Mouse (Mus musculus) CH12.LX (cell line): ENCODE measurements around the gene Gm49320. TPM values are rescaled to one million over a fixed set of nuclear protein-coding genes. Genes with fewer than 3 reads are reported as not detected.

Source experiments
- DNase-seq: peaks from one replicate; pipeline ENCODE4 v3.0.0-alpha.2; 2013; ENCODE audit errors: extremely low read depth
- H3K27ac ChIP-seq: 2 replicates; pipeline ENCODE4 v1.5.1; 2012; ENCODE audit warnings: low read depth, mild to moderate bottlenecking, control low read depth, moderate library complexity; ENCODE audit not compliant: insufficient read depth
- H3K27me3 ChIP-seq: replicated peaks from 2 replicates; pipeline ENCODE3; 2012; ENCODE audit warnings: inconsistent platforms
- H3K36me3 ChIP-seq, 2 experiments: replicated peaks in 1 of 2; 2 replicates each; pipeline versions ENCODE3 to v1.6.1; 2012; ENCODE audit warnings: inconsistent platforms in 1 of 2, low read length in 1 of 2, mild to moderate bottlenecking in 1 of 2, mixed read lengths in 1 of 2, moderate library complexity in 1 of 2; ENCODE audit not compliant: control insufficient read depth in 1 of 2, insufficient read depth in 1 of 2
- H3K4me1 ChIP-seq, 2 experiments: 2 replicates each; pipeline ENCODE4 v1.6.1; 2012; ENCODE audit warnings: inconsistent platforms in 1 of 2, moderate library complexity in 1 of 2; ENCODE audit not compliant: insufficient read depth in 2 of 2, control insufficient read depth in 1 of 2
- H3K4me2 ChIP-seq: 2 replicates; pipeline ENCODE4 v1.6.1; 2012; ENCODE audit warnings: low read depth, mild to moderate bottlenecking, control low read depth; ENCODE audit not compliant: poor library complexity, insufficient read depth, severe bottlenecking
- H3K4me3 ChIP-seq, 3 experiments: fragments of 150-350 bp in 1 of 3; sonication (generic) in 1 of 3; replicated peaks in 1 of 3; 2 replicates each; pipeline versions ENCODE3 to v1.5.1; 2011 to 2012; ENCODE audit warnings: low read depth in 2 of 3, low read length in 2 of 3, mild to moderate bottlenecking in 2 of 3, moderate library complexity in 2 of 3, control low read depth in 1 of 3, improper control_type of control experiment in 1 of 3, inconsistent platforms in 1 of 3, mixed read lengths in 1 of 3; ENCODE audit not compliant: poor library complexity in 1 of 3
- H3K79me2 ChIP-seq: replicated peaks from 2 replicates; pipeline ENCODE4 v1.6.1; 2012; ENCODE audit warnings: mild to moderate bottlenecking, moderate library complexity; ENCODE audit not compliant: control insufficient read depth, poor library complexity, insufficient read depth, severe bottlenecking; ENCODE audit errors: extremely low read depth
- H3K9ac ChIP-seq: 2 replicates; pipeline ENCODE4 v1.6.1; 2012; ENCODE audit warnings: low read depth, mild to moderate bottlenecking, control low read depth, moderate library complexity; ENCODE audit not compliant: insufficient read depth
- H3K9me3 ChIP-seq: replicated peaks from 2 replicates; pipeline ENCODE3; 2012; ENCODE audit warnings: low read length, inconsistent platforms, mixed read lengths
- CHD2 ChIP-seq: IDR thresholded peaks from 2 replicates; pipeline ENCODE4 v1.6.1; 2011; ENCODE audit warnings: low read length, improper control_type of control experiment
- ELF1 ChIP-seq: IDR thresholded peaks from 2 replicates; pipeline ENCODE4 v1.6.1; 2014; ENCODE audit warnings: low read depth, mild to moderate bottlenecking, inconsistent platforms, low read length, improper control_type of control experiment
- EP300 ChIP-seq: IDR thresholded peaks from 2 replicates; pipeline ENCODE4 v1.6.1; 2011; ENCODE audit warnings: low read length, improper control_type of control experiment
- JUN ChIP-seq: IDR thresholded peaks from 2 replicates; pipeline ENCODE4 v1.6.1; 2011; ENCODE audit warnings: low read depth, mild to moderate bottlenecking, low read length, improper control_type of control experiment, moderate library complexity; ENCODE audit not compliant: insufficient read depth
- JUND ChIP-seq: conservative IDR thresholded peaks from 2 replicates; pipeline ENCODE4 v1.6.1; 2011; ENCODE audit warnings: low read depth, low read length, improper control_type of control experiment
- KAT2A ChIP-seq: IDR thresholded peaks from 2 replicates; pipeline ENCODE4 v1.6.1; 2012; ENCODE audit warnings: low read length, improper control_type of control experiment, inconsistent platforms; ENCODE audit not compliant: insufficient replicate concordance
- MAFK ChIP-seq: IDR thresholded peaks from 2 replicates; pipeline ENCODE4 v1.6.1; 2011; ENCODE audit warnings: low read length, improper control_type of control experiment; ENCODE audit not compliant: insufficient replicate concordance
- MAX ChIP-seq: IDR thresholded peaks from 2 replicates; pipeline ENCODE4 v1.6.1; 2011; ENCODE audit warnings: low read length, improper control_type of control experiment
- MEF2A ChIP-seq: IDR thresholded peaks from 2 replicates; pipeline ENCODE4 v1.6.1; 2014; ENCODE audit warnings: low read depth, mild to moderate bottlenecking, inconsistent platforms, low read length, improper control_type of control experiment, borderline replicate concordance
- MXI1 ChIP-seq: IDR thresholded peaks from 2 replicates; pipeline ENCODE4 v1.6.1; 2011; ENCODE audit warnings: mild to moderate bottlenecking, low read depth, low read length, improper control_type of control experiment
- MYC ChIP-seq: IDR thresholded peaks from 2 replicates; pipeline ENCODE4 v1.6.1; 2011; ENCODE audit warnings: low read depth, mild to moderate bottlenecking, improper control_type of control experiment, low read length
- PAX5 ChIP-seq: IDR thresholded peaks from 2 replicates; pipeline ENCODE4 v1.6.1; 2012; ENCODE audit warnings: low read length, inconsistent platforms, mixed read lengths
- POLR2A ChIP-seq: IDR thresholded peaks from 2 replicates; pipeline ENCODE4 v1.6.1; 2011; ENCODE audit warnings: low read depth, mild to moderate bottlenecking, improper control_type of control experiment, low read length
- RAD21 ChIP-seq: IDR thresholded peaks from 2 replicates; pipeline ENCODE4 v1.6.1; 2011; ENCODE audit warnings: low read depth, mild to moderate bottlenecking, low read length, improper control_type of control experiment, moderate library complexity
- RCOR1 ChIP-seq: conservative IDR thresholded peaks from 2 replicates; pipeline ENCODE4 v1.6.1; 2012; ENCODE audit warnings: low read depth, mild to moderate bottlenecking, inconsistent platforms, low read length, improper control_type of control experiment
- TBP ChIP-seq: conservative IDR thresholded peaks from 2 replicates; pipeline ENCODE4 v1.6.1; 2011; ENCODE audit warnings: low read depth, low read length, improper control_type of control experiment
- TCF12 ChIP-seq: IDR thresholded peaks from 2 replicates; pipeline ENCODE4 v1.6.1; 2014; ENCODE audit warnings: low read depth, mild to moderate bottlenecking, inconsistent platforms, low read length, improper control_type of control experiment
- UBTF ChIP-seq: IDR thresholded peaks from 2 replicates; pipeline ENCODE4 v1.6.1; 2012; ENCODE audit warnings: low read depth, mild to moderate bottlenecking, inconsistent platforms, low read length, improper control_type of control experiment, moderate library complexity
- USF2 ChIP-seq: conservative IDR thresholded peaks from 2 replicates; pipeline ENCODE4 v1.6.1; 2011; ENCODE audit warnings: low read depth, low read length, improper control_type of control experiment
- ZKSCAN1 ChIP-seq: IDR thresholded peaks from 2 replicates; pipeline ENCODE4 v1.6.1; 2012; ENCODE audit warnings: low read depth, inconsistent platforms, low read length, improper control_type of control experiment, borderline replicate concordance
- ZMIZ1 ChIP-seq: IDR thresholded peaks from 2 replicates; pipeline ENCODE4 v1.6.1; 2012; ENCODE audit warnings: low read depth, mild to moderate bottlenecking, inconsistent platforms, low read length, improper control_type of control experiment
- dilution Hi-C: fragments of 300-500 bp; cut with MboI; formaldehyde crosslinking; loops from 2 replicates; pipeline ENCODE4 v1.14.3; 2020; ENCODE audit warnings: low sequenced_read_pairs; ENCODE audit not compliant: extremely low pct_unique_long_range_greater_than_20kb, extremely low pct_ligation_motif_present
- in situ Hi-C: fragments of 300-500 bp; cut with MboI; formaldehyde crosslinking; loops from 3 replicates; pipeline ENCODE4 v1.14.3; 2019; ENCODE audit warnings: low sequenced_read_pairs, low pct_ligation_motif_present, low pct_unique_long_range_greater_than_20kb, mixed read lengths
- polyA plus RNA-seq: library from polyadenylated mRNA; unstranded; fragments of >175 nt; gene quantifications from 2 replicates; pipeline ENCODE4 v1.2.1, GENCODE M21; 2012; ENCODE audit warnings: low read depth; ENCODE audit not compliant: insufficient read length
- total RNA-seq, 2 experiments: library from RNA; depleted of rRNA; stranded (reverse); fragments of 300-350 nt in 1 of 2; fragments of >200 nt in 1 of 2; gene quantifications; 2 replicates each; pipeline ENCODE4 v1.2.3; 2012 to 2014

The Gm49320 gene
- total and polyA plus RNA-seq, 3 experiments, result 0.08 to 0.23 (median 0.08) TPM

DNA sequence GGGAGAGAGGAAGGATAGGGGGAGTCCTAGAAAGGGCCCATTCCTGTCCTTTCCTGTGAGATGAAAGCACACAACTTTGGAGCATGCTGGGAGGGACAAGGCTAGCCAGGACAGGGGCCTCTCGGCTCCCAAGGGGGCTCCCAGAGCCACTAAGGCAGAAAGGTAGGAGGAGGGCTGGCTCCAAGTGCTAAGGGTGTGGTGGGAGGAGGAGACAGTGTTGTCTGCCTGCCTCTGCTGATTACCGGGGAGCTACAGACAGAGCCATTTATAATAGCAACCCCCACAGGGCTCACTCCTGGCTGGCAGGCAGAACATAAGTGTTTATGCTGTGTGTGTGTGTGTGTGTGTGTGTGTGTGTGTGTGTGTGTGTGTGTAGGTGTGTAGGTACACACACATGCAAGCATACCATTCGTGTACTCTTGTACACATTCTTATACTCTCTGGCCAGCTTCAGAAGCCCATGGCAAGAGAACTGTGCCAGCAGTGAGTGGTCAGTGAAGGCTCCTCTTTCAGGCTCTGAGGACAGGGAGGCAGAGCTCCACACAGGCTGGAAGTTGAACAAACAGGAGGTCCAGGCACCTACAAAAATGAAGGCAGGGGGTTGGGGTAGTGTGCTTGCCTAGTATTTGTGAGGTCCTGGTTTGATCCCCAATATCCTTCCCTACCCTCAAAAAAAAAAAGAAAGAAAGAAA, 49.5 kb upstream of the Gm49320 start:
- dilution Hi-C loops (no loop called here), in situ Hi-C loops (no loop called here)
- no peaks in the 10 kb centered on the region for H3K79me2 ChIP-seq
- no peak overlapping the region for H3K27ac ChIP-seq
- H3K4me2 ChIP-seq, result no peak overlapping the region
- peaks cover 14% of the 10 kb centered on the region in 2 experiments for H3K36me3 ChIP-seq
- no peaks in the 10 kb centered on the region for H3K27me3 ChIP-seq
- no peak overlapping the region for H3K9ac ChIP-seq
- no peak overlapping the region for H3K4me3 ChIP-seq
- DNase-seq, result no peak
- no peak for TF ChIP-seq TCF12
- no peak for TF ChIP-seq MAX
- no peak for TF ChIP-seq TBP
- no peak for TF ChIP-seq MAFK
- TF ChIP-seq ZMIZ1, result no peak
- no peak for TF ChIP-seq EP300
- TF ChIP-seq MYC, result no peak
- TF ChIP-seq JUN, result no peak
- TF ChIP-seq MXI1, result no peak
- TF ChIP-seq CHD2, result no peak
- no peak for TF ChIP-seq POLR2A
- no peak for TF ChIP-seq USF2
- no peak for TF ChIP-seq JUND
- TF ChIP-seq MEF2A, result no peak
- no peak for TF ChIP-seq UBTF
- TF ChIP-seq KAT2A, result no peak
- TF ChIP-seq ELF1, result no peak
- no peak for TF ChIP-seq ZKSCAN1
- no peak for TF ChIP-seq RCOR1
- H3K9me3 ChIP-seq, result no peaks in the 10 kb centered on the region
- H3K4me1 ChIP-seq, result peaks cover 0 to 3% of the 10 kb centered on the region in 2 experiments; a peak in 1 of 4 replicates

- H3K9me3 ChIP-seq, result no peaks in the 10 kb centered on the region
- H3K36me3 ChIP-seq, result peaks cover 2 to 5% of the 10 kb centered on the region in 2 experiments
- no peak for TF ChIP-seq PAX5
- no peak for TF ChIP-seq RAD21
- no peak overlapping the region for H3K9ac ChIP-seq
- no peaks in the 10 kb centered on the region for H3K79me2 ChIP-seq
- H3K27ac ChIP-seq, result no peak overlapping the region
- H3K4me1 ChIP-seq, result peaks cover 0 to 3% of the 10 kb centered on the region in 2 experiments; a peak in 1 of 4 replicates
- no peaks in the 10 kb centered on the region for H3K27me3 ChIP-seq
- dilution Hi-C loops, result no loop called here
- DNase-seq, result no peak
- in situ Hi-C loops, result no loop called here
- H3K4me2 ChIP-seq, result no peak overlapping the region
- H3K4me3 ChIP-seq, result no peak overlapping the region
Measured at GRCm38 (mm10) chr8:4192305-4192704, 46.4 kb upstream of the Gm49320 start.
